Mouse (Mus musculus): ENCODE results near the gene Anxa6. TPM values are rescaled to one million over a fixed set of nuclear protein-coding genes. Genes with fewer than 3 reads are reported as not detected.
"Not testable (repeated sequence)": the region's sequence is repeated elsewhere in the genome, so short reads cannot be mapped to it uniquely, and the experiment has no call there.

Anxa6 gene
- total RNA-seq, 1 experiment from 2014 or later = 146 TPM

DNA sequence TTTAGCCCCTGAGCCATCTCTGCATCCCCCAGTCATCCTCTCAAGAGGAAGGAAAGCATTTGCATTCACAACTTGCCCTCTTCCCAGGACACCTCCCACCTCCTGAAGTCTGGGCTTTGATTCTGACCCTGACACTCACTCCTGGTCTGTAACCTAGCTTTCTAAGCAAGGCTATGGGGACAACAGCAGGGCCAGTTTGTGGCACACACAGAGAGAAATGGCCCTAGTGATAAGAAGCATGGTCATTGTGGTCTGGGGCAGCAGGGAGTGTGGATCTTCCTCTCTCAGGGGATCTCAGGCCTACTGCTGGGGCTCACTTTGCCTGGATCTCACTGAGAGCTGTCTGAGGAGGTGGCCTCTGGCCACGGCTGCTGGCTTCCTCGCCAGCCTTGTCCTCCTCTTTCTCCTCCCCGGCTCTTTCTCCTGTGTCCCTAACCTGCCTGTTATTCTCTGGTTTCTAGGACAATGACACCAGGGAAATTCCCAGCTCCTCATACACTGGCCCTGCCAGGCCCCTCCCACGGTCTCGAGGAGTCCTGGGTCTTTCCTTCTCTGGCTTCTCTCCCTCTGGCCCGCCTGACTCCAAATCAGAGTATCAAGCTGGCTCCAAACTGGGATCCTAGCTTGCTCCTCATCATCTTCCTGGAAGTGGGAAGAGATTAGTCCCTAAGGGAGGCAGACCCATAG is 71.9 kb downstream of the Anxa6 start:
- peak; percentile 44 for DNase-seq

DNA sequence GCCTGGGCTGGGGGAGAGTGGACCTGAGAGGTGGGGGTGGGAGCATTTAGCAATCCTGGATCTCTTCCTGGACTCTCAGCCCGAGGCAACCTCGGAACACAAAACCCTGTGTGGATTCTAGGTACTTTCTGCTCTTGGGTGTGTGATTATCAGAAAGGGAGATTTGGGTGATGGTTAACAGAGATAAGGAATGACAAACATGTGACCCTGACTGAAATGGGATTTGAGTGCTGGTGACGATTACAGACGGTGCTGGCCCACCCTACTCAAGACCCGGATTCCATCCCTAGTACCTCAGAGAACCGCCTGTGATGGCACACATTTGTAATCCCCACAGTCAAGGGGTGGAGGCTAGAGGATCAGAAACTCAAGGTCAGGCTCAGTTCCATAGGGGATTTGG is 73.0 kb downstream of the Anxa6 start:
- DNase-seq = no peak

GRCm38 (mm10) chr11:54958571-54959073 is 74.6 kb downstream of the Anxa6 start:
- no peak for DNase-seq

DNA sequence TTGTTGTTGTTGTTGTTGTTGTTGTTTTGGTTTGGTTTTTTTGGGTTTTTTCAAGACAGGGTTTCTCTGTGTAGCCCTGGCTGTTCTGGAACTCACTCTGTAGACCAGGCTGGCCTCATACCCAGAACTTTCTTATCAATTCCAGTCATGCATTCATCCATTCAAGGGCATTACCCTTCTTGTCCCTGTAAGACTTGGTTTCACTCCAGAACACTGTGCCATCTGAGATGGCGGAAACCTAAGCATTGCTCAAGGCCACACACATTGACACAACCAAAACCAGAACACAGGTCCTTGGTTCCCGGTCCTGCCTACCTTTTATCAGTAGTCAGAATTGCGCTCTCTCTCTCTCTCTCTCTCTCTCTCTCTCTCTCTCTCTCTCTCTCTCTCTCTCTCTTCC is 75.5 kb downstream of the Anxa6 start:
- not testable (repeated sequence) for DNase-seq

- DNase-seq = no peak
These were observed 76.3 kb downstream of the Anxa6 start for GRCm38 (mm10) chr11:54956912-54957311.

DNA sequence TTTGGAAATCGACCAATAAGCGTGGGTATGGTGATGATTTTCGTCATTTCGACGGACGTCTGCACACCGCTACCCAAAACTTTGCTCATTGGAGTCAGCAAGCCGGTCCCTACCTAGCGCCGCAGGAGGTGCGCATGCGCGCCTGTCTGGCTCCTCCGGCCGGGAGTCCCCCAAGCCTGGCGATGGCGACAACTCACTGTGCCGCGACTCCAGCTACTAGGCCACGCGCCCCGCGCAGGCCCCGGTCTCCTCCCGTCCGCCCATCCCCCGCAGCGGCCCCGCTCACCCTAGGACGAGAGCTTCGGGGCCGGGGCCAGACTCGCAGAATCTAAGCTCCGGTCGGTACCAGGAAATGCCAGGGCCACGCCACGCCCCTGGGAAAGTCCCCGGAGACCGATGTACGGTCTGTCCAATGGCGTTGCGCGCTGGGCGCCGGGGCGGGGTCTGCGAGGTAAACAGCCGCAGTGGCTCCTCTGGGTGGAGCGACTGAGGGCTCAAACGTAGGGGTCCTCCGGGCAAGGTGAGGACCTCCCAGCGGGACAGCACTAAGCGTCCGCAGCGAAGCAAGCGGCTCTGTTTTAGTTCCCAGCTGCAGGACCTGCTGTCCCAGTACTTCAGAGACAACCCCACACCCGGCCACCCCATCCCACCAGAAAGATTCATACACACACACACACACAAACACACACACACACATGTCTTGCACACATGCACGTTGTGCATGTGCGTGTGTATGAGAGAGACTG is 77.3 kb downstream of the Anxa6 start:
- peak; percentile 100 for DNase-seq

DNA sequence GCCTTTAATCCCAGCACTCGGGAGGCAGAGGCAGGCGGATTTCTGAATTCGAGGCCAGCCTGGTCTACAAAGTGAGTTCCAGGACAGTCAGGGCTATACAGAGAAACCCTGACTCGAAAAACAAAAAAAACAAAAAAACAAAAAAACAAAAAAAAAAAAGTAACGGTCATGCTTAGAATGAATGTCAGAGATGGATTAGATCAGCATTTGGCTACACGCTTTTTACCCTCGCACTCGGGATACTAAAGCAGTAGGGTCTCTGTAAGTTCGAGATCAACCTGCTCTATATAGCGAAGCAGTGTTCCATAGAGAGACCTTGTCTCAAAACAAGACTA is 77.9 kb downstream of the Anxa6 start:
- not testable (repeated sequence) for DNase-seq

- DNase-seq = no peak
These were observed 78.5 kb downstream of the Anxa6 start for GRCm38 (mm10) chr11:54954716-54955115.

DNA sequence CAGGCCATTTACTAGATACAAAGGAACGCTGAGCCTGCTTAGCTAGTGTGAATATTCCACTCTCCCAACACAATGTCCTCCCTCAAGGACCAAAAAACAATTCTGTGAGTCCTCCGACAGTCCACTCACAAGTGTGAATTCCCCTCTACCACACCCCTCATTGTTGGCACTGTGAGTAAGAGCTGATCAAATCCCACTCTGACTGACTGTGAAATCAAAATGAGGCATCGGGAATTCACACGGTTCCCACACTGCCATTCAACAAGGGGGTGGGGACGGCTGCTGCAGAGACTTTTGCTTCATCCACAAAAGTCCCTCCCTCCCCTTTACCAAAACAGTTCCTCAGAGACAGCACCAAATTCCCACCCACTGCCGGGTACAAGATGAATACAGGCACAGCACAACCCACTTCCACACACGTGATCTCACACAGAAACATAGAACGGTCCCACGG is 79.2 kb downstream of the Anxa6 start:
- no peak for DNase-seq

DNA sequence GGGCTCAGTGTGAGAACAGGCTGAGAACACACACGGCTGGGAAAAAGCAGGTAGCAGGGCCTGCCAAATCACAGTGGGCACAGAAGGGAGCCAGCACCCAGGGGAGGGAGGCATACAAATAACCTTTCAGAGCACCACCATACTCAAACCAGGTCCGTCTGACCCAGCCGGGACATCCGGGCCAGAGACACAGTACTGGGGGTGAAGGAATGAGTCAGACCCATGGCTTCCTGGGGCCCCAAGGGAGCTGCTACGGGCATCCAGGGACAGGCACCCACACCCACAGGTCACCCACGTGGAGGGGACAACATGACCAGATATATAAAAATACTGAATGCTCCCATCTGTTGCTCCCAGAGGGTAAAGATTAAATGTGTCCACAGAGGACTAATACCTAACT is 80.6 kb downstream of the Anxa6 start:
- peak; percentile 62 for DNase-seq

- peak; percentile 70 for DNase-seq
These were observed 82.6 kb downstream of the Anxa6 start for GRCm38 (mm10) chr11:54950684-54951083.

DNA sequence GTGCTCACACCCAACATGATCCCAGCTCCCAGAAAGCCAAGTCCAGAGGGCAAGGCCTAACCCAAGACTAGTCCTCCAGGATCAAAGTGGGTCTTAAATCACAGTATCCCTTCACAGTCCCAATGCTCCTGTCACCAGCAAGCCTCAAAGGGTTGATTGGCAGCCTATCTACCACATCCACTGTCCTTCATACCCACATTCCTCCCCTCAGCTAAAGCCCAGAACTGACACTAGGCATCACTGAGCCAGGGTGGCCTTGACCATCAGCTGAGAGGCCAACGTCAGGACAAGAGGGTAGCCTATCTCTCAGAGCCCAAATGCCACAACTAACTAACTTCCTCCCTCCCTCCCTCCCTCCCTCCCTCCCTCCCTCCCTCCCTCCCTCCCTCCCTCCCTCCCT is 83.5 kb downstream of the Anxa6 start:
- no peak for DNase-seq

- no peak for DNase-seq
These were observed 88.5 kb downstream of the Anxa6 start for GRCm38 (mm10) chr11:54944702-54945101.

GRCm38 (mm10) chr11:54940056-54940455 is 93.2 kb downstream of the Anxa6 start:
- peak; percentile 72 for DNase-seq

- no peak for DNase-seq
These were observed 93.7 kb downstream of the Anxa6 start for GRCm38 (mm10) chr11:54939501-54939900.

DNA sequence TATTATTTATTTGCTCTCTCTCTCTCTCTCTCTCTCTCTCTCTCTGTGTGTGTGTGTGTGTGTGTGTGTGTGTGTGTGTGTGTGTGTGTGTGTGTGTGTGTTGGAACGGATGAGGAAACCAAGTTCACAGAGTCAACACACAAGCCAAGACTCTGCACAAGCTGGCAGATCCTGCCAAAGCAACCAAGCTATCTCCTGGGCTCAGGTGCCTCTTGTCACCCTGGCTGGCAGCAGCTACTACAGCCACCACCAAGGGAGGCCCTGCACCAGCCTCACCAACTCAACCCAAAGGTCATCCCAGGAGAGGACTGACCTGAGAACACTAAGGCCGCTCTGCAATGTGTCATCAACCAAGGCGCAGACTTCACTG is 96.5 kb downstream of the Anxa6 start:
- DNase-seq = peak; percentile 58

DNA sequence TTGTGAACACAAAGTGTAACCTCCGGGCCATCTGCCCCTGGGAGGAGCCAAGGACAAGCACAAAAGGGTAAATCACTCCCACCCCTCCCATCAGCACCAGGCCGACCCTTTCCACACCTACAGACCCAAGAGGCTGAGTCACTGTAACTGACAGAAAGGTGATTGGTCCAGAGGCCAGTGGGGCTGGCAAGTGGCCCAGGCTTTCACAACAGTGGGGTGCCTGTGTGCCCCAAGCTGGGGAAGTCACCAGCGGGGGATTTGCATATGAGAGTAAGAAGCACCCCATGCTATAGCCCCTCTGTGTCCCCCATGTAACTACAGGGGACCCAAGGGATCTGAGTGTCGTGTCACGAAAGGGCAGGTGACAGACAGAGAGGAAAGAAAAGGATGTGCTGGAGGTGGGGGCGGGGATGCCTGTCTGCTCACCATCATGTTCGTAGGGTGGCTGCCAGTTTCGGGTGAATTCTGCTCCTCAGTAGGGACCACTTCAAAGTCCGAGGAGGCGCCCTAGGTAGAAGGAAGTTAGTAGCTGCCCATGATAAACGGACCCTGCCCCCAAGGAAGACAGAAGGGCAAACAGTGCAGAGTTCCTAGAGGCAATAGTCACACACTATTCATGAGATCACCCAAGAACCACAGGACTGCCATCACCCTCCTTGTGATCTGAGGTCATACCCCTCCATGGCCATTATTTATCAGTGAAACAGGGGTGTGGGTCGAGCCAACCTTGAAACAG is 97.0 kb downstream of the Anxa6 start:
- peak; percentile 82 for DNase-seq

GRCm38 (mm10) chr11:54934198-54934597 is 99.0 kb downstream of the Anxa6 start:
- no peak for DNase-seq

- no peak for DNase-seq
These were observed 100.7 kb downstream of the Anxa6 start for GRCm38 (mm10) chr11:54932540-54932939.

- DNase-seq = peak; percentile 72
These were observed 101.7 kb downstream of the Anxa6 start for GRCm38 (mm10) chr11:54931405-54932093.

DNA sequence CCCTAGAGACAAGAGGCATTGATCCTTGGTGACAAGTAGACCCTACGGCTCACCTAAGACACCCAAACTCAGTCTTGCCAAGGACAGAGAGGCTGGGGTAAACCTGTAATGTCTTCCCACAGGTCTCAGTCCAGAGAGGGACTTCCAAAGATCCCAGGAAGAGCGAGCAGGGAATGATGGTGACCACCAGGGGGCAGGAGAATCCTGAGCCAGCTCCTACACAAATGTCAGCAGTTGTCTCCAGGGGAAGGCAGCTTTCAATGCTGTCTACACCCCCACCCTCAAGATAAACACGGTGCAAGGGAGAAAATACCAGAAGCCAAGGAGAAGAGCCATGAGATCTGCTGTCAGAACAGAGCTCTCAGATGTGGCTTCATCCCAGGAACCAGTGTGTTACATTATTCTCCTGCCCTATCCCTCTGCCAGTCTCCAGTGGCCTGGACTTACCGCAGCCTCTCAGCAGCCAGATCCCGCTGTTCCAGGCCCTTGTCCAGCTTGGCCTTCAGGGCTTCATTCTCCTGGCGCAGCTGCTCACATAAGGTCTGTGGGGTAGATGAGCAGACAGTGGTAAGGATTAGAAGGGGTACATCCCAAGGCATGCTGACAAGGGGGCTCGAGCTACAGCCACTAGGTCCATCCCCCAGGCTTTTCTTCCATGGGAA is 102.8 kb downstream of the Anxa6 start:
- peak; percentile 76 for DNase-seq

- no peak for DNase-seq
These were observed 103.5 kb downstream of the Anxa6 start for GRCm38 (mm10) chr11:54929744-54930143.
